Mouse (Mus musculus): ENCODE results near the gene Gatad2b. TPM values are rescaled to one million over a fixed set of nuclear protein-coding genes. Genes with fewer than 3 reads are reported as not detected.
A peak's percentile ranks its signal among the peaks of the same experiment; 100 is the strongest.

Gene Gatad2b
- total RNA-seq, 2 experiments from 2014 or later = 17.7 to 96.0 TPM

GRCm38 (mm10) chr3:90412312-90413010 lies 119.5 kb downstream of the Gatad2b start:
- ATAC-seq (replicated peaks; ENCODE audit: poor library complexity) = peak; percentile 88

GRCm38 (mm10) chr3:90413011-90413396 lies 120.0 kb downstream of the Gatad2b start:
- ATAC-seq (replicated peaks; ENCODE audit: poor library complexity) = no peak

Other genes starting within 250 kb of the Gatad2b start
- 54.6 and 65.9 TPM in 2 replicates for gene 4933434E20Rik, start 241.5 kb upstream of the Gatad2b start, total RNA-seq (2015)
- gene 4933434E20Rik, start 241.5 kb upstream of the Gatad2b start, total RNA-seq (2017) = 36.0 and 42.3 TPM in 2 replicates
- gene Ubap2l, start 240.6 kb upstream of the Gatad2b start, total RNA-seq (2015) = 187 and 189 TPM in 2 replicates
- gene Ubap2l, start 240.6 kb upstream of the Gatad2b start, total RNA-seq (2017) = 94.2 and 145 TPM in 2 replicates
- gene Tpm3, start 220.5 kb upstream of the Gatad2b start, total RNA-seq (2015) = 515 and 516 TPM in 2 replicates
- gene Tpm3, start 220.5 kb upstream of the Gatad2b start, total RNA-seq (2017) = 880 and 886 TPM in 2 replicates
- gene Nup210l, start 189.0 kb upstream of the Gatad2b start, total RNA-seq (2015) = 0.90 and 0.99 TPM in 2 replicates
- 0.47 and 0.71 TPM in 2 replicates for gene Nup210l, start 189.0 kb upstream of the Gatad2b start, total RNA-seq (2017)
- gene Rps27, start 79.5 kb upstream of the Gatad2b start, total RNA-seq (2015) = 3,216 and 3,430 TPM in 2 replicates
- 4,924 and 5,654 TPM in 2 replicates for gene Rps27, start 79.5 kb upstream of the Gatad2b start, total RNA-seq (2017)
- gene Rab13, start 79.5 kb upstream of the Gatad2b start, total RNA-seq (2015) = 0.61 and 1.4 TPM in 2 replicates
- 1.2 and 1.6 TPM in 2 replicates for gene Rab13, start 79.5 kb upstream of the Gatad2b start, total RNA-seq (2017)
- 91.6 and 102 TPM in 2 replicates for gene Jtb, start 61.6 kb upstream of the Gatad2b start, total RNA-seq (2015)
- 43.1 and 48.6 TPM in 2 replicates for gene Jtb, start 61.6 kb upstream of the Gatad2b start, total RNA-seq (2017)
- 0.39 TPM in 1 of 2 replicates, not detected in the other for gene Creb3l4, start 49.7 kb upstream of the Gatad2b start, total RNA-seq (2015)
- gene Creb3l4, start 49.7 kb upstream of the Gatad2b start, total RNA-seq (2017) = not detected in 2 replicates
- 15.6 and 19.5 TPM in 2 replicates for gene Slc39a1, start 45.0 kb upstream of the Gatad2b start, total RNA-seq (2015)
- gene Slc39a1, start 45.0 kb upstream of the Gatad2b start, total RNA-seq (2017) = 31.4 and 41.2 TPM in 2 replicates
- gene Crtc2, start 39.0 kb upstream of the Gatad2b start, total RNA-seq (2015) = 30.9 and 32.5 TPM in 2 replicates
- gene Crtc2, start 39.0 kb upstream of the Gatad2b start, total RNA-seq (2017) = 10.2 and 18.2 TPM in 2 replicates
- 16.5 and 21.9 TPM in 2 replicates for gene Dennd4b, start 28.0 kb upstream of the Gatad2b start, total RNA-seq (2015)
- 8.9 and 10.4 TPM in 2 replicates for gene Dennd4b, start 28.0 kb upstream of the Gatad2b start, total RNA-seq (2017)
- 0.17 and 0.32 TPM in 2 replicates for gene Slc27a3, start 96.8 kb downstream of the Gatad2b start, total RNA-seq (2015)
- 0.27 and 0.83 TPM in 2 replicates for gene Slc27a3, start 96.8 kb downstream of the Gatad2b start, total RNA-seq (2017)
- 17.5 and 20.2 TPM in 2 replicates for gene Ints3, start 140.4 kb downstream of the Gatad2b start, total RNA-seq (2015)
- gene Ints3, start 140.4 kb downstream of the Gatad2b start, total RNA-seq (2017) = 21.6 and 24.7 TPM in 2 replicates
- gene Npr1, start 172.7 kb downstream of the Gatad2b start, total RNA-seq (2015) = not detected in 2 replicates
- not detected in 2 replicates for gene Npr1, start 172.7 kb downstream of the Gatad2b start, total RNA-seq (2017)
- 120 and 136 TPM in 2 replicates for gene Ilf2, start 182.9 kb downstream of the Gatad2b start, total RNA-seq (2015)
- gene Ilf2, start 182.9 kb downstream of the Gatad2b start, total RNA-seq (2017) = 204 and 227 TPM in 2 replicates
- gene Snapin, start 197.9 kb downstream of the Gatad2b start, total RNA-seq (2015) = 41.2 and 42.1 TPM in 2 replicates
- gene Snapin, start 197.9 kb downstream of the Gatad2b start, total RNA-seq (2017) = 32.3 and 45.0 TPM in 2 replicates
- gene Chtop, start 216.3 kb downstream of the Gatad2b start, total RNA-seq (2015) = 112 and 119 TPM in 2 replicates
- 96.0 and 114 TPM in 2 replicates for gene Chtop, start 216.3 kb downstream of the Gatad2b start, total RNA-seq (2017)
- gene S100a1, start 221.2 kb downstream of the Gatad2b start, total RNA-seq (2015) = 123 and 145 TPM in 2 replicates
- gene S100a1, start 221.2 kb downstream of the Gatad2b start, total RNA-seq (2017) = 121 and 131 TPM in 2 replicates
- gene S100a13, start 221.3 kb downstream of the Gatad2b start, total RNA-seq (2015) = 49.3 and 59.5 TPM in 2 replicates
- 84.2 and 96.0 TPM in 2 replicates for gene S100a13, start 221.3 kb downstream of the Gatad2b start, total RNA-seq (2017)
- not detected in 2 replicates for gene S100a14, start 233.7 kb downstream of the Gatad2b start, total RNA-seq (2015)
- gene S100a14, start 233.7 kb downstream of the Gatad2b start, total RNA-seq (2017) = 0.33 TPM in 1 of 2 replicates, not detected in the other
- 1.0 TPM in 1 of 2 replicates, not detected in the other for gene S100a16, start 244.1 kb downstream of the Gatad2b start, total RNA-seq (2015)
- not detected in 2 replicates for gene S100a16, start 244.1 kb downstream of the Gatad2b start, total RNA-seq (2017)